ENCODE assay signal across 14 mouse cellular contexts in genomic region chr5:106847045-106847444, GRCm38 (mm10).
DNase-seq lines count a peak whose midpoint lies in the region; ATAC-seq and TF ChIP-seq lines count a peak whose summit lies in the region.
"Had no signal": no experiment of that assay in that cellular context is flagged by ENCODE, and none has a peak within 500 bp of the region (broad histone marks: within the 10 kb centered on the region; RNA-seq: fewer than 3 reads in every experiment).

No protein-coding gene starts in this region.

- no peaks in the 10 kb centered on the region for H3K36me3 ChIP-seq in liver, adult 2 months (ENCODE audit: control insufficient read depth, insufficient read depth, low read length)
- no peaks in the 10 kb centered on the region for H3K36me3 ChIP-seq in liver, embryonic 12.5 days
- H3K36me3 ChIP-seq in E14TG2a.4 (ENCODE audit: insufficient read depth, low read length) = no peaks in the 10 kb centered on the region
- no peaks in the 10 kb centered on the region for H3K36me3 ChIP-seq in liver, postnatal 0 days (replicated peaks; ENCODE audit: insufficient read depth, low read length)
- H3K36me3 ChIP-seq: limb, embryonic 12.5 days had no signal

- H3K4me2 ChIP-seq in liver, embryonic 12.5 days = no peak overlapping the region
- H3K4me2 ChIP-seq in liver, postnatal 0 days (ENCODE audit: low read depth, low read length) = no peak overlapping the region
- H3K4me2 ChIP-seq: limb, embryonic 12.5 days had no signal

- no peaks in the 10 kb centered on the region for H3K4me1 ChIP-seq in liver, adult 2 months (ENCODE audit: control insufficient read depth, insufficient read depth, low read length)
- H3K4me1 ChIP-seq in liver, embryonic 12.5 days = no peaks in the 10 kb centered on the region
- no peaks in the 10 kb centered on the region for H3K4me1 ChIP-seq in E14TG2a.4 (replicated peaks; ENCODE audit: low read depth, low read length)
- no peaks in the 10 kb centered on the region for H3K4me1 ChIP-seq in liver, postnatal 0 days (ENCODE audit: insufficient read depth)
- H3K4me1 ChIP-seq: limb, embryonic 12.5 days had no signal

- no peak for ATAC-seq in liver, embryonic 12.5 days
- no peak for ATAC-seq in liver, postnatal 0 days

- H3K79me2 ChIP-seq in liver, adult 2 months (ENCODE audit: control insufficient read depth, insufficient read depth, low read length) = no peaks in the 10 kb centered on the region

- no peak overlapping the region for H3K9ac ChIP-seq in liver, adult 2 months (ENCODE audit: low read depth, low read length)
- no peak overlapping the region for H3K9ac ChIP-seq in liver, embryonic 12.5 days
- no peak overlapping the region for H3K9ac ChIP-seq in liver, postnatal 0 days (replicated peaks)
- H3K9ac ChIP-seq: limb, embryonic 12.5 days had no signal

- TF ChIP-seq EP300 in liver, postnatal 0 days (IDR thresholded peaks at IDR 0.05; ENCODE audit: low read depth) = no peak

- no peak overlapping the region for H3K4me3 ChIP-seq in liver, adult 2 months (ENCODE audit: insufficient read depth, low read depth, low read length)
- no peak overlapping the region for H3K4me3 ChIP-seq in liver, embryonic 12.5 days
- H3K4me3 ChIP-seq in E14TG2a.4 (replicated peaks; ENCODE audit: low read length) = no peak overlapping the region
- H3K4me3 ChIP-seq in liver, postnatal 0 days (ENCODE audit: low read depth, low read length) = no peak overlapping the region
- H3K4me3 ChIP-seq: limb, embryonic 12.5 days had no signal

- no peak for TF ChIP-seq POLR2A in liver, adult 2 months (IDR thresholded peaks at IDR 0.05; ENCODE audit: extremely low read depth, insufficient read depth, low read length)

- no peaks in the 10 kb centered on the region for H3K27me3 ChIP-seq in liver, adult 2 months (ENCODE audit: control insufficient read depth, insufficient read depth, low read length)
- no peaks in the 10 kb centered on the region for H3K27me3 ChIP-seq in liver, embryonic 12.5 days (replicated peaks)
- H3K27me3 ChIP-seq in E14TG2a.4 (ENCODE audit: insufficient read depth, low read length) = no peaks in the 10 kb centered on the region
- no peaks in the 10 kb centered on the region for H3K27me3 ChIP-seq in liver, postnatal 0 days (ENCODE audit: insufficient read depth, low read length)
- H3K27me3 ChIP-seq: limb, embryonic 12.5 days had no signal

- no peak for DNase-seq in liver, adult 2 months (ENCODE audit: extremely low read depth, low read depth, low spot score)
- peak; percentile 19 for DNase-seq in NIH3T3 (ENCODE audit: low read depth)
- no peak for DNase-seq in liver, postnatal 0 days
- no peak for DNase-seq in embryo, embryonic 9.5 days (ENCODE audit: extremely low spot score)
- DNase-seq in right cerebral cortex, adult 2 months (ENCODE audit: low spot score in 2 of 2) = no peak
- DNase-seq: cerebellum, postnatal 36 days; heart, adult 18-20 months; heart, postnatal 14 days; kidney, postnatal 14 days; lung, postnatal 36 days; right cerebral cortex, adult 18-20 months had no signal

- H3K9me3 ChIP-seq in liver, embryonic 12.5 days (replicated peaks) = no peaks in the 10 kb centered on the region
- no peaks in the 10 kb centered on the region for H3K9me3 ChIP-seq in E14TG2a.4 (ENCODE audit: low read length)
- H3K9me3 ChIP-seq in liver, postnatal 0 days (ENCODE audit: low read length) = no peaks in the 10 kb centered on the region
- H3K9me3 ChIP-seq: limb, embryonic 12.5 days had no signal

- no peak overlapping the region for H3K27ac ChIP-seq in liver, adult 2 months (replicated peaks; ENCODE audit: insufficient read depth, low read depth, low read length)
- no peak overlapping the region for H3K27ac ChIP-seq in liver, embryonic 12.5 days
- H3K27ac ChIP-seq in liver, postnatal 0 days (ENCODE audit: low read depth) = no peak overlapping the region
- H3K27ac ChIP-seq: limb, embryonic 12.5 days had no signal

- TF ChIP-seq CTCF in liver, adult 2 months (IDR thresholded peaks at IDR 0.05; ENCODE audit: low read depth, low read length) = peak; percentile 40; the same call in 1 of the 2 replicates
- TF ChIP-seq CTCF in E14TG2a.4 (conservative IDR thresholded peaks at IDR 0.05; ENCODE audit: low read length) = peak; percentile 70
- peak; percentile 44 for TF ChIP-seq CTCF in liver, postnatal 0 days (IDR thresholded peaks at IDR 0.05; ENCODE audit: low read depth)
